Mouse (Mus musculus) hindbrain, embryonic 10.5 days (tissue): ENCODE data around the gene B9d2. TPM values are rescaled to one million over a fixed set of nuclear protein-coding genes. Genes with fewer than 3 reads are reported as not detected.

Source experiments
- DNase-seq: peaks from one replicate; pipeline ENCODE4 v3.0.0-alpha.2; 2017; ENCODE audit warnings: low spot score
- H3K27ac ChIP-seq: fragments of 300-500 bp; sonication (generic); 2 replicates; pipeline ENCODE4 v1.5.1; 2016; ENCODE audit warnings: mild to moderate bottlenecking, moderate library complexity
- H3K27me3 ChIP-seq: fragments of 300-500 bp; sonication (generic); 2 replicates; pipeline ENCODE4 v1.6.1; 2016; ENCODE audit warnings: mild to moderate bottlenecking; ENCODE audit not compliant: poor library complexity, insufficient read depth, severe bottlenecking
- H3K36me3 ChIP-seq: fragments of 300-500 bp; sonication (generic); 2 replicates; pipeline ENCODE4 v1.6.1; 2016; ENCODE audit warnings: mild to moderate bottlenecking, moderate library complexity
- H3K4me1 ChIP-seq: fragments of 300-500 bp; sonication (generic); replicated peaks from 2 replicates; pipeline ENCODE4 v1.6.1; 2016; ENCODE audit warnings: mild to moderate bottlenecking
- H3K4me3 ChIP-seq: fragments of 300-500 bp; sonication (generic); 2 replicates; pipeline ENCODE4 v1.5.1; 2016; ENCODE audit warnings: mild to moderate bottlenecking, moderate library complexity
- H3K9me3 ChIP-seq: fragments of 300-500 bp; sonication (generic); 2 replicates; pipeline ENCODE4 v1.6.1; 2016; ENCODE audit warnings: mild to moderate bottlenecking, moderate library complexity
- WGBS: fragments of 180-500 bp; shearing (Covaris S2); methylation state at CpG from one replicate; pipeline ENCODE4 v1.1.7; 2016; 5-methylcytosine and 5-hydroxymethylcytosine counted together
- polyA plus RNA-seq: library from polyadenylated mRNA; unstranded; fragments of >200 nt; fragmentation: Nextera tagmentation; extraction: Ambion mirVana; gene quantifications from 2 replicates; pipeline ENCODE4 v1.2.1, GENCODE M21; 2016

Gene B9d2
- polyA plus RNA-seq, 1 experiment from 2014 or later: 44.6 TPM

- Histone ChIP-seq H3K4me3 (no peak overlapping the region), H3K4me1 (peaks cover 20% of the 10 kb centered on the region), H3K27me3 (peaks cover 61% of the 10 kb centered on the region), H3K36me3 (no peaks in the 10 kb centered on the region), H3K27ac (no peak overlapping the region), H3K9me3 (peaks cover 3% of the 10 kb centered on the region; the same call in 1 of the 2 replicates)
- WGBS: 82% methylated on average over 15 of the region's 15 CpGs
- DNase-seq: no peak
These were observed 4.3 kb upstream of the B9d2 start for GRCm38 (mm10) chr7:25676085-25676781.

GRCm38 (mm10) chr7:25677013-25677412, 3.6 kb upstream of the B9d2 start:
- peaks cover 61% of the 10 kb centered on the region for H3K27me3 ChIP-seq
- 94% methylated on average over 7 of the region's 7 CpGs for WGBS
- peaks cover 26% of the 10 kb centered on the region for H3K4me1 ChIP-seq
- H3K9me3 ChIP-seq: peaks cover 3% of the 10 kb centered on the region; the same call in 1 of the 2 replicates
- H3K4me3 ChIP-seq: no peak overlapping the region
- DNase-seq: no peak
- no peaks in the 10 kb centered on the region for H3K36me3 ChIP-seq
- H3K27ac ChIP-seq: no peak overlapping the region

- Histone ChIP-seq H3K4me3 (peak overlapping the region; percentile 67), H3K36me3 (peaks cover 16% of the 10 kb centered on the region; the same call in 1 of the 2 replicates), H3K4me1 (peaks cover 27% of the 10 kb centered on the region), H3K27me3 (peaks cover 47% of the 10 kb centered on the region), H3K27ac (peak overlapping the region; percentile 96), H3K9me3 (no peaks in the 10 kb centered on the region)
- DNase-seq: no peak
- WGBS: 12% methylated on average over 6 of the region's 6 CpGs
These were observed 609 bp upstream of the B9d2 start for GRCm38 (mm10) chr7:25679971-25680370.

- no peak overlapping the region for H3K27ac ChIP-seq
- 65% methylated on average over 15 of the region's 15 CpGs for WGBS
- no peak for DNase-seq
These were observed 1.0 kb downstream of the B9d2 start for GRCm38 (mm10) chr7:25681341-25682231.

GRCm38 (mm10) chr7:25683474-25684180, 3.0 kb downstream of the B9d2 start:
- peaks cover 54% of the 10 kb centered on the region for H3K27me3 ChIP-seq
- H3K9me3 ChIP-seq: no peaks in the 10 kb centered on the region
- no peak overlapping the region for H3K27ac ChIP-seq
- no peak for DNase-seq
- 67% methylated on average over 7 of the region's 7 CpGs for WGBS
- peaks cover 59% of the 10 kb centered on the region for H3K4me1 ChIP-seq
- peaks cover 22% of the 10 kb centered on the region for H3K36me3 ChIP-seq
- H3K4me3 ChIP-seq: no peak overlapping the region

More at GRCm38 (mm10) chr7:25681341-25682231, 1.0 kb downstream of the B9d2 start:
- peaks cover 22% of the 10 kb centered on the region for H3K36me3 ChIP-seq
- H3K9me3 ChIP-seq: no peaks in the 10 kb centered on the region
- H3K27me3 ChIP-seq: peaks cover 47% of the 10 kb centered on the region
- peaks cover 38% of the 10 kb centered on the region for H3K4me1 ChIP-seq
- H3K4me3 ChIP-seq: peak overlapping the region; percentile 67

GRCm38 (mm10) chr7:25684659-25685058, 4.1 kb downstream of the B9d2 start:
- peaks cover 69% of the 10 kb centered on the region for H3K4me1 ChIP-seq
- H3K36me3 ChIP-seq: peaks cover 22% of the 10 kb centered on the region
- 87% methylated on average over 6 of the region's 6 CpGs for WGBS
- H3K9me3 ChIP-seq: no peaks in the 10 kb centered on the region
- no peak overlapping the region for H3K27ac ChIP-seq
- no peak for DNase-seq
- H3K4me3 ChIP-seq: no peak overlapping the region
- H3K27me3 ChIP-seq: peaks cover 54% of the 10 kb centered on the region

GRCm38 (mm10) chr7:25685926-25686470, 5.4 kb downstream of the B9d2 start:
- no peak for DNase-seq
- peaks cover 60% of the 10 kb centered on the region for H3K4me1 ChIP-seq
- H3K9me3 ChIP-seq: no peaks in the 10 kb centered on the region
- H3K4me3 ChIP-seq: peak overlapping the region; percentile 66; the same call in 1 of the 2 replicates
- H3K27me3 ChIP-seq: peaks cover 66% of the 10 kb centered on the region
- H3K36me3 ChIP-seq: peaks cover 22% of the 10 kb centered on the region
- 73% methylated on average over 21 of the region's 21 CpGs for WGBS
- no peak overlapping the region for H3K27ac ChIP-seq

- Histone ChIP-seq H3K36me3 (peaks cover 22% of the 10 kb centered on the region), H3K4me3 (peak within 1 kb of the TSS; percentile 66), H3K27me3 (peaks cover 75% of the 10 kb centered on the region), H3K9me3 (no peaks in the 10 kb centered on the region), H3K4me1 (peaks cover 52% of the 10 kb centered on the region), H3K27ac (peak within 1 kb of the TSS; percentile 83)
- under 1% methylated on average over 69 of the region's 69 CpGs for WGBS
- DNase-seq: peak; percentile 74
These were observed 6.3 kb downstream of the B9d2 start, which contains the start of gene Tgfb1 for GRCm38 (mm10) chr7:25686680-25687531. TSS of gene Tgfb1 (plus strand) at chr7:25687002.

GRCm38 (mm10) chr7:25687811-25688401, 7.3 kb downstream of the B9d2 start:
- Histone ChIP-seq H3K9me3 (peaks cover 3% of the 10 kb centered on the region; the same call in 1 of the 2 replicates), H3K4me3 (peak overlapping the region; percentile 66), H3K4me1 (peaks cover 52% of the 10 kb centered on the region), H3K27ac (peak overlapping the region; percentile 83; the same call in 1 of the 2 replicates), H3K36me3 (peaks cover 18% of the 10 kb centered on the region), H3K27me3 (peaks cover 77% of the 10 kb centered on the region)
- DNase-seq: no peak
- under 1% methylated on average over 47 of the region's 47 CpGs for WGBS

GRCm38 (mm10) chr7:25688810-25689586, 8.4 kb downstream of the B9d2 start:
- Histone ChIP-seq H3K9me3 (peaks cover 3% of the 10 kb centered on the region; the same call in 1 of the 2 replicates), H3K36me3 (peaks cover 8% of the 10 kb centered on the region; the same call in 1 of the 2 replicates), H3K27me3 (peaks cover 77% of the 10 kb centered on the region), H3K4me3 (peak overlapping the region; percentile 66), H3K27ac (peak overlapping the region; percentile 53), H3K4me1 (peaks cover 48% of the 10 kb centered on the region)
- no peak for DNase-seq
- WGBS: 1% methylated on average over 52 of the region's 52 CpGs
